Mouse (Mus musculus) testis, postnatal 14 days (tissue): ENCODE data around the gene Pth.
A peak's percentile ranks its signal among the peaks of the same experiment; 100 is the strongest.

Experiments used
- DNase-seq: peaks from one replicate; pipeline ENCODE4 v3.0.0; 2021; ENCODE audit warnings: low spot score

The Pth gene

DNA sequence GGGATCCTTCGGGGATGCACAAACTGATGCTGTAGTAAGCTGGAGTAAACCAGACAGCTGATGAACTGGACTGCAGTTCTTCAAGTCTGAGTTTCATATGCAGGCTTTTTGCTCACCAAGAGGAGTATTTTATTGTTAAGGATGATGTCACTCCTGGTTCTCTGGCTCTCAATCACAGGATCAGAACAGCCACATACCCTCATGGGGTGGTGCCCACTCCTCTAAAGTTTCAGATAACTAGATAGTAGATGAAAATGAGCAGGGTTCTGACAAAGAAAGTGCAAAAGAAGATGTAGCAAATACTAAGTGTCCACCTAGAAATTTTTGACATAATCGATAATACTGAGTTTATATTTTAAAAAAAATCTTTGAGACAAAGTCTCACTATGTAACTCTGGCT lies at the start of gene Pth:
TSS of gene Pth (minus strand) at position 101 of the 400 bp plus-strand sequence.
- no peak for DNase-seq

DNA sequence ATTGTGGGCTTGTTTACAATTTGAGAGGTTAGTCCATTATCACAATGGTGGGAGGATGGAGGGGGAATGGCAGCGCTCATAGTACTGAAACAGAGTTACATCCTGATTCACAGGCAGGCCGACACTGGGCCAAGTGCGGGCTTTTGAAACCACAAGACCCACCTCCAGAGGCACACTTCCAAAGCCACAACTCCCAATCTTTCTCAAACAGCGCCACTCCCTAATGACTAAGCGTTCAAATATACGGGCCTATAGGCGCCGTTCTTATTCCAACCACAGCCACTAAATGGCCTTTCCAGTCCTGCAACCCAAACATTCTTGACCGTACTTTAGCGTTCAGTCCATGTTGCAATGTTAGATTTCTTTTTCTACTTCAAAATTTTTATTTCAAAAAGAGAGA lies 47.9 kb upstream of the Pth start:
- no peak for DNase-seq

DNA sequence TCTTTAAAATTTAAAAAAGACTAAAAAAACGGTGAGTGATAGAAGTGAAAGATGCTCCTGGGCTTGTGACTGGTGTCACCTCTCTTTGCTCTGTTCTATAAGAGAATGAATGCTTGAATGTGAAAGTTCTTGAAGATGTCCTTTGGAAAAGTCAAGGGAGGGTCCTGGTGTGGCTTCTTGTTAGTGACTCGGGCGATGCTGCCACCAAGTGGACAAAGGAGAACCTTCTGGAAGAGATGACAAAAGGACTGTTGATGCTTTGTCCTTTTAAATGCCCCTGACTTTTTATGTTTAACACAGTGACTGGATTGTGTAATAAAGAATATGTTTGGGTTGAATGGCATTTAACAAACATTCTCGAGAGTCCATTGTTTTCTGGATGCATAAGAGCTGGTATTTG lies 45.9 kb upstream of the Pth start:
- no peak for DNase-seq

DNA sequence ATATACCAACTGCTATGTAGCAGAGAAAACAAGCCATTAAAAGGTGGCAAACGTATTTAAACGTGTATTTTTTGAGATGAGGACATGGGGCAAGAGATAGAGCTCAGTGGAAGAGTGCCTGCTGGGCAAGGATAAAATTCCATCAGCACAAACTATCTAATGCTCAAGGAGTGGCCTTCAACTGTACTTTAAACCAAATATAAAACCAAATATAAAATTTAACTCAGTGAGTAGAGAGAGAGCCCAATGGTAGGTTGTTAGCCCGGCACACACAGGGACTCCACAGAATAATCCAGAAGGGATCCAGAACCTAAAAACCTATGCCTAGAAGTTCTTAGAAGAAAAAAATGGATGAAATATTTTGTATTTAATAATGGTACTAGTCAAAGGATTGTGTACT lies 45.1 kb upstream of the Pth start:
- no peak for DNase-seq

DNA sequence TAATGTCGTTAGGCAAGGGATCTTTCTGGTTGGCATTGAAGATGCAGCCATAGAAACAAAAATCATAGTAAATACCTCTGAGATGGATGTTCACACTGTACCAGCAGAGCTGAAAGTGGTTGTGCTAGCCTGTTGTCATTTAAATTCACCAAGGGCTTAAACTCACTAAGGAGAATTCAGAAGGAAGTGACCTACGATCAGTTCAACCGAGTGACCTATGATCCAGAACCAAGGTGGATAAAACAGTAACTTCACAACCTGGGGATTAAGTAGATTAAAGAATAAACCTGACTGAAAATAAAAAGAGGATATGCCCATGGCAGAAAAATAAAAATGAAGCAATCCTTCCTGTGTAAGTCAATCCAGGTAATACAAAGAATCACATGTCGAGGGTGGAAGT lies 44.5 kb upstream of the Pth start:
- no peak for DNase-seq

DNA sequence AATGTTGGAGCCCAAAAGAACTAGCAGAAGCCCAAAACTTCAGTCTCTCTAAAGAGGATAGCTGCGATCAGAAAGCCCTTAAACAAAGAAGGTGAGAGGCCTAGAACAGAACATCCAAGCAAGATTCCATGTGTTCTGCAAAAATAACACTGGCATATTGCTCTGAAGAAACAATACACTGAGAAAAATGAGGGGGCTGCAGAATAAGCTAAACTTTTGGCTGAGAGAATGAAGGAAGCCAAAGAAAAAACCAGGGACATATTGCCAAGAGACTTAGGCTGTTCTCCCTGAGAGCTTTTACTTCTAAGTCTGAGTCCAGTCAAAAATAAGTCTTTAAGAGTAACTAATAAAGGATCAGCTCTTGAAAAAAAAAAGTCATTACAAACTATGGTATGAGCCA lies 32.4 kb upstream of the Pth start:
- DNase-seq: no peak

GRCm38 (mm10) chr7:113419070-113419782 lies 30.9 kb upstream of the Pth start:
- DNase-seq: no peak

DNA sequence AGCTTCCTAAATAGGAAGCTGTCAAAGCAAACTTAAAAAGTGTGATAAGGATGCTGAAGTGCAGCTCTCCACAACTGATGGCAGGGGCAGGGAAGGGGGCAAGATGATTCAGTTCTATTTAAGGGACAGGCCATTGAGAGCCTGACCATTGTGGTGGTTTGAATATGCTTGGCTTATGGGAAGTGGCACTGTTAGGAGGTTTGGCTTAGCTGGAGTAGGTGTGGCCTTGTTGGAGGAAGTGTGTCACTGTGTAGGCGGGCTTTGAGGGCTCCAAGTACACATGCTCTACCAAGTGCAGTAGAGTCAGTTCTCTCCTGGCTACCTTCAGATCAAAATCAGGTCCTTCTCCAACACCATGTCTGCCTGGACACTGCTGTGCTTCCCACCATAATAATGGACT lies 28.2 kb upstream of the Pth start:
- no peak for DNase-seq

DNA sequence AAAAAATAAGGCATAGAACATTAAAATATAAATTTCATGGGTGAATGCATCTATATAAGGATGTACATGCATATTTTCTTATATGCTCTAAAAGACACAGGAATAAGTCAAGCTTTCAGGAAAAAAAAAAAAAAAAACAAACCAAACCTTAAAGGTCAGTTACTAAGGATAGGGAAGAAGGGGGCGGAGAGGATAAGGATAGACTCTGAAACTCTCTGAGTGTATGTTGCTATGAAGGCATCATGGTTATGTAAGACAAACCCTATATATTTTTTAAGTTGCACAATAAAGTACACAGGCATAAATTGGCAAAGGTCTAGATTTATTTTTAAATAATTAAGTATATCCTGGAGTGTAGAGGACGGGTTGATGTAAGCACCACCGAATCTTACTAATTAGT lies 26.9 kb upstream of the Pth start:
- no peak for DNase-seq

GRCm38 (mm10) chr7:113408712-113409111 lies 20.3 kb upstream of the Pth start:
- no peak for DNase-seq

- DNase-seq: no peak
Measured at GRCm38 (mm10) chr7:113398083-113398482, 9.7 kb upstream of the Pth start.

DNA sequence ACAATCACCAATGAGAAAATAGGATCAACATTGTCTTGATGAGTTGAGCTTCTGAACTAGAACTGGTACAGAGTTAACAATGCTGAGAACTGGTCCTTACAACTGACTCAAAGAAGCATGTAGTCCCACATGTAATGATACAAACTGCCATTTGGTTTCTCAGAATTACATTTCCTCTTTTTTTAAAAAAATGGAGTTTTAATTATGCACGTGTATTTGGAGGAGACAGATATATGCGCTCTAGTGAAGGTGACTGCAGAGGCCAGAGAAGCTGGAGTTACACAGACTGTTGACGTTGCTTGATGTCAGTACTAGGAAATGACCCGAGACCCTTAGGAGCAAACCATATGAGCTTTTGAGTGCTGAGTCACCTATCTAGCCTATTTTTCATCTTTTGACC lies 8.3 kb upstream of the Pth start:
- no peak for DNase-seq

DNA sequence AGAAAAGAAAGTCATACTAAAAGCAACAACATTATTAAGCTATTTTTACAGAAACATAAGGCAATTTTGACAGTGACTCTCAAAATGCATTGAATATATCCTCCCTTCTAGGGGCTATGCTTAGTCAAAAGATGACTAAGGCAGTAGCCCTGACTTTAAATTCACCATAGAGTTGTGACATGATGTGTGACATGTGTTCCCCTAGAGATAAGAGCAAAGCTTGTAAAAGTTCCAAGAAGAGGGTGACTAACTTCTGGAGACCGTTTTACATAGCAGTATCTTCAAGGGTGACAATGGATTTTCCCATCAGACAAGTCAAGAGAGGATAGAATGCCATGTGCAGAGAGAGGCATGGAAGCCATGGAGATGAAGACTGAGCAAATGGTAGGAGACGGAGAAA lies 3.2 kb upstream of the Pth start:
- no peak for DNase-seq

- DNase-seq: peak; percentile 27
Measured at GRCm38 (mm10) chr7:113377875-113378658, 10.3 kb downstream of the Pth start.

GRCm38 (mm10) chr7:113372682-113373081 lies 15.7 kb downstream of the Pth start:
- DNase-seq: no peak

DNA sequence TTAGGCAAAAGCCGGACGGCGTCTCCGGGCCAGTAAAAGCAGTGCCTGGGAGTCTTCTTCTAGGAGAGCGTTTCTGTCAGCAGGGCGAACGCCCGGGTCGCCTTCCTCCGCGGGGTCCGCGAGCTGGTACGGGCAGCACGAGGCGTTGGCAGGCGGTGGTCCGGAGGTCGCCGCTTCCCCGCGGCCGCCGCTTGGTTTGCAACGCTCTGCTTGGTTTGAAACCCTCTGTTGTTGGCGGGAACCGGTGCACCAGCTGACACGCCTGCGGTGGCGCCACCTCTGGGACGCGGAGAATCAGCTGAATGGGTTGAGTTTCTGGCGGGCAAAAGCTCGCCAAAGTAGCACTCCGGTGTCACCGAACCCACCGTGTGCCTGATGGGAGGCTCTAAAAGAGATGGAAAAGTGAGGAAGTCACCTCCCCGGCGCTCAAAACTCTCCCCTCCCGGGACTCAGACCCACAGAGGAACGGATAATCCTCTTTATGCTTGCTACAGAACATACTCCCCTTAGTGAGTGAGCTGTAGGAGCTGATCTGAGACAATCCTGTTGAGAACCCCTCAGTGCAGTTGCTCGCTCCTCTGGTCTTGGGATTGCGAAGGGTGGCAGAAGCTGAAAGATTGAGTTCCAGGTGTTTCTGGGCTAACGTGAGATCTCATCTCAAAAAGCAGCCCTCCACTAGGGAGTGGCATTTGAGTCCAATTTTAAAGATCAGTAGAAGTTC lies 18.6 kb downstream of the Pth start:
- DNase-seq: peak; percentile 78

GRCm38 (mm10) chr7:113368746-113369619 lies 19.4 kb downstream of the Pth start, which contains the start of gene Btbd10:
TSS of gene Btbd10 (minus strand) at chr7:113369392.
- DNase-seq: peak; percentile 99

DNA sequence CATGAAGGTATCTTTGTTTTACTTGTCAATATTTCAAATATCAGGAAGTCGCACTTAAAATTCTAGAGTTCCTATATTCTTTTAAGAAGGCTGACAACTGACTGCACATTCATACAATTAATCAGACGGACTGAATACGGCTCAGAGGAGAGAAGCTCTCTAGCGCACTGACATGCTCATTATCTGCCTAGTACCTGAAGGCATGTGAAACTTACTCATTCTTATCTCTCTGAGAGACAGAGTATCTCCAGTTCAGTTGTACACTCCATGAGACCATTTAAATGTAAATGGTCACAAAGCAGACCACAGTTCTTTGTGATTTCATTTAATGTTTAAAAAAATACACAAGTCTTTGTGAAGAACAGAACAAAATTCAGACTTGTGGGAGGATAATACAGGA lies 20.9 kb downstream of the Pth start:
- no peak for DNase-seq

DNA sequence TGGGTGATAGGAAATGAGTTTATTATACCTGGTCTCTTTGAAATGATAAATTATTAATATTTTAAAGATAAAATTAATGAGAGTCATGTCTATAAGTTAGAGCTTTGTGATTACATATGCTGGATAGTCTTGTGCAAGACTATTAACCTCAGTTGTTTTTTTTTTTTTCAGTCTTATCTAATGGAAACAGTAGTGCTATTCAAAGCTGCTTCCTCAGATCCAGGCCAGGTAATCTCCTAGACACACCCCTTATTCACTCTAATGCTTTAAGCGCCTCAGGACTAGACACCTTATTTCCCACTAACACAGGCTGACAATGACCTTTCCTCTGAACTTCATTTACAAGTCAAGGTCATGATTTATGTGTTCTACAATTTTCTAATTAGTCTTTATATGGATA lies 39.3 kb downstream of the Pth start:
- no peak for DNase-seq

- no peak for DNase-seq
Measured at GRCm38 (mm10) chr7:113347694-113348093, 40.7 kb downstream of the Pth start.

DNA sequence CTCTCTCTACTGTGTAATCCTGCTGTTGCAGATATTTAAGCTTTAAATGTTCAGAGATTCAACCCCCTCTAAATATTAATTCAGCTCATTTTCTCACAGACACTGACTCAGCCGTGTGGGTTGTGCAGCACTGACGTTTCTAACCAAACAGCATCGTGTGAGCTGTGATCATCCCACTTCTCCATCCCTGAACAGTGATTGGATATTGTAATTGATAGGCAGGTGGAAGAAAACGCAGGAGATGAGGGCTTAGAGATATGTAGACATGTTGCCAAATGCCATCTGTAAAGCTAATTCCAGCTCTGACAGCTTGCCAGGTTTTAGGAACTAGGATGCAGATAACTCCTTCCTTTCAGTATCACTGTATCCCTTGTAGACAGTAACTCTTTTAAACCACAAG lies 41.1 kb downstream of the Pth start:
- DNase-seq: no peak
